Mouse (Mus musculus) embryonic facial prominence, embryonic 11.5 days (tissue): ENCODE measurements around the gene Dus3l. TPM values are rescaled to one million over a fixed set of nuclear protein-coding genes. Genes with fewer than 3 reads are reported as not detected.

ENCODE experiments used
- polyA plus RNA-seq: library from polyadenylated mRNA; unstranded; fragments of >200 nt; fragmentation: Nextera tagmentation; extraction: Ambion mirVana; gene quantifications from 2 replicates; pipeline ENCODE4 v1.2.1, GENCODE M21; 2014

Dus3l gene
- polyA plus RNA-seq, 1 experiment from 2014 or later = 30.1 TPM

Other genes starting within 250 kb of the Dus3l start
- 0.70 and 0.77 TPM in 2 replicates for gene Gm20219, start 210.4 kb upstream of the Dus3l start, polyA plus RNA-seq
- 37.2 and 45.3 TPM in 2 replicates for gene Safb2, start 180.2 kb upstream of the Dus3l start, polyA plus RNA-seq
- gene Safb, start 179.9 kb upstream of the Dus3l start, polyA plus RNA-seq = 94.1 and 109 TPM in 2 replicates
- gene 2410015M20Rik, start 155.0 kb upstream of the Dus3l start, polyA plus RNA-seq = 209 and 219 TPM in 2 replicates
- 1,376 and 1,538 TPM in 2 replicates for gene Rpl36, start 151.3 kb upstream of the Dus3l start, polyA plus RNA-seq
- gene Lonp1, start 137.9 kb upstream of the Dus3l start, polyA plus RNA-seq = 48.3 and 49.5 TPM in 2 replicates
- 0.70 and 0.71 TPM in 2 replicates for gene Catsperd, start 136.6 kb upstream of the Dus3l start, polyA plus RNA-seq
- 105 and 115 TPM in 2 replicates for gene Ranbp3, start 91.5 kb upstream of the Dus3l start, polyA plus RNA-seq
- gene Ndufa11, start 47.0 kb upstream of the Dus3l start, polyA plus RNA-seq = 352 and 362 TPM in 2 replicates
- 14.7 and 15.5 TPM in 2 replicates for gene Vmac, start 46.7 kb upstream of the Dus3l start, polyA plus RNA-seq
- 6.7 and 7.8 TPM in 2 replicates for gene Nrtn, start 7.2 kb upstream of the Dus3l start, polyA plus RNA-seq
- 0.66 and 0.72 TPM in 2 replicates for gene Prr22, start 5.5 kb downstream of the Dus3l start, polyA plus RNA-seq
- gene Rfx2, start 66.3 kb downstream of the Dus3l start, polyA plus RNA-seq = 2.3 and 2.4 TPM in 2 replicates
- not detected in 2 replicates for gene Acsbg2, start 109.7 kb downstream of the Dus3l start, polyA plus RNA-seq
- 0.13 and 0.22 TPM in 2 replicates for gene 1700061G19Rik, start 110.7 kb downstream of the Dus3l start, polyA plus RNA-seq
- 26.8 and 27.2 TPM in 2 replicates for gene Mllt1, start 170.7 kb downstream of the Dus3l start, polyA plus RNA-seq
- not detected in 2 replicates for gene Acer1, start 217.4 kb downstream of the Dus3l start, polyA plus RNA-seq
- 148 and 159 TPM in 2 replicates for gene Clpp, start 225.5 kb downstream of the Dus3l start, polyA plus RNA-seq
- 39.5 and 40.2 TPM in 2 replicates for gene Alkbh7, start 232.6 kb downstream of the Dus3l start, polyA plus RNA-seq
- gene Pspn, start 235.3 kb downstream of the Dus3l start, polyA plus RNA-seq = not detected in 2 replicates
- gene Gtf2f1, start 246.5 kb downstream of the Dus3l start, polyA plus RNA-seq = 70.1 and 71.1 TPM in 2 replicates
- gene Gm17949, start 246.7 kb downstream of the Dus3l start, polyA plus RNA-seq = 0.18 TPM in 1 of 2 replicates, not detected in the other